Mouse (Mus musculus) lung, postnatal 0 days (tissue): ENCODE measurements around the gene Dclk1.

Experiments used
- CTCF ChIP-seq: IDR thresholded peaks from 2 replicates; pipeline ENCODE4 v1.5.1; 2016; ENCODE audit warnings: antibody characterized with exemption, mild to moderate bottlenecking
- EP300 ChIP-seq: IDR thresholded peaks from 2 replicates; pipeline ENCODE4 v1.6.1; 2016; ENCODE audit warnings: antibody characterized with exemption, mild to moderate bottlenecking, control low read depth

DNA sequence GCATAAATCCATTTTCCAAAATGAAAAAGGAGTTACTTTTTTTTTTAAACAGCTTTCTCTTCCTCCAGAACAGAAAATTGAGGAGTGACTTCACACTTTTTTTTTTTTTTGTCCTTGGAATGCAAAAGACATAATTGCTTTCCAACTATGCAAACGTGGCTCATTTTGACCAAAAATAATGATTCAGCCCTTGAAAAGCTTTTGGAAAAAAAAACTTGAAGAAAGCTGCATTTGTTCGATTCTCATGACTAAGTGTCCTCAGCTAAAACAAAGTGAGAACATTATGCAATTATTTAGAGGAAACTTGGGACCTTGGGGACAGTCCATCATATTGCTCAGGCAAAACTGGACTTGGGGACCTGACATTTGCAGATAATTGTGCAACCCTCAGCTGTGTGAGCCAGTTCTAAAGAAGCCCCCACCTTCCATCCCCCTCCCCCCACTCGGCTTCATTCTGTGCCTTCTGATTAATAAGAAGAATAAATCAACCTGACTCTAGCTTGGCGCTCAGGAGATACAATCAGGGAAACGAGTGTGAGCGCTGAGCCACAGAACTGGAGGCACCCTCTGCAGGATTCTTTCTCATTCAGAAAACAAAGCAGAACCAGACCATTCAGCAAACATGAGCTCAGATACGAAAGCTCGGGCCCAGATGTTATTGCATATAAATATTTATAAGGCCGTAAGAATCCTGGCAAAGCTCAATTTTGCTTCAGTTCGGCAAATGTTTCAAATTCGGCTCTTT lies 329.6 kb downstream of the Dclk1 start:
- TF ChIP-seq CTCF (no peak), EP300 (no peak)
